Mouse (Mus musculus) mouse embryonic stem cell (cell line): Measurements from ENCODE around the gene Gys2.

Experiments used
- in situ Hi-C, 2 experiments: fragments of 300-500 bp; cut with MboI; formaldehyde crosslinking; loops; 1 replicate in 1 of 2; 3 replicates in 1 of 2; pipeline ENCODE4 v1.14.3; 2019 to 2020; ENCODE audit warnings: low sequenced_read_pairs in 2 of 2, low pct_unique_long_range_greater_than_20kb in 1 of 2, mixed read lengths in 1 of 2; ENCODE audit not compliant: unreplicated experiment in 1 of 2

Gene Gys2

GRCm38 (mm10) chr6:142387011-142387754 lies 85.7 kb downstream of the Gys2 start, which contains the start of the genes Recql and Golt1b:
Recql (minus strand) TSS chr6:142387087.
Golt1b (plus strand) TSS chr6:142387221.
- in situ Hi-C loops, result loop anchor here in 1 of 2 experiments (10.0 kb wide), 1 partner anchor 128 kb away; no protein-coding TSS in a partner anchor

GRCm38 (mm10) chr6:142386285-142387010 lies 86.5 kb downstream of the Gys2 start:
- in situ Hi-C loops, result loop anchor here in 1 of 2 experiments (10.0 kb wide), 1 partner anchor 128 kb away; no protein-coding TSS in a partner anchor

GRCm38 (mm10) chr6:142384521-142384920 lies 88.4 kb downstream of the Gys2 start:
- in situ Hi-C loops, result loop anchor here in 1 of 2 experiments (10.0 kb wide), 1 partner anchor 130 kb away; no protein-coding TSS in a partner anchor

- in situ Hi-C loops, result loop anchor here in 1 of 2 experiments (10.0 kb wide), 1 partner anchor 133 kb away; no protein-coding TSS in a partner anchor
Observed at GRCm38 (mm10) chr6:142381615-142382014, 91.3 kb downstream of the Gys2 start.

- in situ Hi-C loops, result loop anchor here in 1 of 2 experiments (10.0 kb wide), 1 partner anchor 135 kb away; no protein-coding TSS in a partner anchor
Observed at GRCm38 (mm10) chr6:142379961-142380360, 92.9 kb downstream of the Gys2 start.

- in situ Hi-C loops, result no loop called here
Observed at GRCm38 (mm10) chr6:142378576-142379330, 94.2 kb downstream of the Gys2 start.

- in situ Hi-C loops, result no loop called here
Observed at GRCm38 (mm10) chr6:142377081-142377480, 95.8 kb downstream of the Gys2 start.
